Mouse (Mus musculus): ENCODE measurements around the gene Fam83d.

GRCm38 (mm10) chr2:158745049-158745482 is 22.8 kb upstream of the Fam83d start:
- TF ChIP-seq POLR2A (IDR thresholded peaks at IDR 0.05; ENCODE audit: extremely low read depth, insufficient read depth, low read length) (no peak), CTCF (IDR thresholded peaks at IDR 0.05; ENCODE audit: extremely low read depth, insufficient read depth, low read length) (peak; percentile 85)

Measured in cortical plate, adult 2 months (tissue).